Mouse (Mus musculus) spleen, adult 2 months (tissue): ENCODE measurements at regions not wholly inside any gene's neighbourhood (a gene's known extent, or its start where the extent isn't known, plus 50 kb on each side); places are given as distances from the start of the nearest gene placed in this dataset.
"Not testable (repeated sequence)": the region's sequence is repeated elsewhere in the genome, so short reads cannot be mapped to it uniquely, and the experiment has no call there.

Experiments used
- CTCF ChIP-seq: fragments of 200-500 bp; IDR thresholded peaks from 2 replicates; pipeline ENCODE4 v1.5.1; 2011; ENCODE audit warnings: mild to moderate bottlenecking, inconsistent platforms; ENCODE audit not compliant: insufficient read depth, insufficient read length, insufficient replicate concordance; ENCODE audit errors: extremely low read depth
- POLR2A ChIP-seq: fragments of 200-500 bp; IDR thresholded peaks from 2 replicates; pipeline ENCODE4 v1.6.1; 2011; ENCODE audit warnings: low read depth, low read length, inconsistent platforms

- TF ChIP-seq POLR2A, CTCF: not testable (repeated sequence)
Observed at GRCm38 (mm10) chr4:53243473-53243872, 83.8 kb upstream of the Abca1 start.
